In the genomic region with DNA sequence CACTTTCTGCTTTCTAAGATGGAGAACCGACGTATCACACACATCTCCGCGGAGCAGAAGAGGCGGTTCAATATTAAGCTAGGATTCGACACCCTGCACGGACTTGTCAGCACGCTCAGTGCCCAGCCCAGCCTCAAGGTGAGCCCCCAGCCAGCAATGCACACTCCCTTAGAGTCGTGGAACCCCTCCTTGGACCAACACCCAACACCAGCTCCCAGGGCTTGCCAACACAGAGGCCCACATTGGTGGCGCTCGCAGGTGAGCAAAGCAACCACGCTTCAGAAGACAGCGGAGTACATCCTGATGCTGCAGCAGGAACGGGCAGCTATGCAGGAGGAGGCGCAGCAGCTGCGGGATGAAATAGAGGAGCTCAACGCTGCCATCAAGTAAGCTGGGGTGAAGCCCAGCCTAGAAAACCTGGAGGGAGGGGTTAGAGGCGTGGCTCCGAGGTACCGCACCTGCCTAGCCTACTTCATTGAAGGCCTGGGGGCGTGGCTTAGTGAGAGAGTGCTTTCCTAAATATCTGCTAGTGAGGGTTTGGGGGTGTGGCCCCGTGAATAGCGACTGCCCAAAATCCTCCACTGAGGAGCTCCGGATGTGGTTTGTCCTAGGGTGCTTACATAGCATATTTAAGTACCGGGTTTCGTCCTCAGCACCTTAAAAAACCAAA, we compare ENCODE assay signal across 7 mouse cellular contexts. TPM values are rescaled to one million over a fixed set of nuclear protein-coding genes. Genes with fewer than 3 reads are reported as not detected.
DNase-seq lines count a peak whose midpoint lies in the region; ATAC-seq lines count a peak whose summit lies in the region.

No protein-coding gene starts in this region.

- H3K36me3 ChIP-seq in embryonic facial prominence, embryonic 10.5 days (replicated peaks), result no peaks in the 10 kb centered on the region
- H3K36me3 ChIP-seq in hindbrain, embryonic 13.5 days, result no peaks in the 10 kb centered on the region
- H3K36me3 ChIP-seq in limb, embryonic 15.5 days, result no peaks in the 10 kb centered on the region
- no peaks in the 10 kb centered on the region for H3K36me3 ChIP-seq in midbrain, embryonic 14.5 days (ENCODE audit: control insufficient read depth, insufficient read depth, low read length)

- peak overlapping the region; percentile 47 for H3K4me2 ChIP-seq in hindbrain, embryonic 13.5 days
- peak overlapping the region; percentile 41 for H3K4me2 ChIP-seq in limb, embryonic 15.5 days
- peak overlapping the region; percentile 46 for H3K4me2 ChIP-seq in midbrain, embryonic 14.5 days (ENCODE audit: low read length)

- peak overlapping the region; percentile 33 for H3K4me3 ChIP-seq in embryonic facial prominence, embryonic 10.5 days
- peak overlapping the region; percentile 24 for H3K4me3 ChIP-seq in hindbrain, embryonic 13.5 days
- H3K4me3 ChIP-seq in limb, embryonic 15.5 days, result peak overlapping the region; percentile 15
- peak overlapping the region; percentile 17; the same call in 1 of the 2 replicates for H3K4me3 ChIP-seq in midbrain, embryonic 14.5 days (replicated peaks; ENCODE audit: low read depth, low read length)

- peaks cover 11% of the 10 kb centered on the region for H3K4me1 ChIP-seq in embryonic facial prominence, embryonic 10.5 days
- H3K4me1 ChIP-seq in hindbrain, embryonic 13.5 days (replicated peaks), result peaks cover 11% of the 10 kb centered on the region
- H3K4me1 ChIP-seq in limb, embryonic 15.5 days, result peaks cover 13% of the 10 kb centered on the region
- H3K4me1 ChIP-seq in midbrain, embryonic 14.5 days (ENCODE audit: control insufficient read depth, insufficient read depth, low read length), result 0 out of 2 replicates have a peak, but pooled peaks cover 7% of the 10 kb centered on the region

- no peaks in the 10 kb centered on the region for H3K9me3 ChIP-seq in embryonic facial prominence, embryonic 10.5 days
- no peaks in the 10 kb centered on the region for H3K9me3 ChIP-seq in hindbrain, embryonic 13.5 days
- no peaks in the 10 kb centered on the region for H3K9me3 ChIP-seq in limb, embryonic 15.5 days
- H3K9me3 ChIP-seq in midbrain, embryonic 14.5 days (ENCODE audit: control insufficient read depth, low read length), result no peaks in the 10 kb centered on the region

- H3K9ac ChIP-seq in hindbrain, embryonic 13.5 days, result peak overlapping the region; percentile 24; the same call in 1 of the 2 replicates
- H3K9ac ChIP-seq in limb, embryonic 15.5 days, result no peak overlapping the region
- H3K9ac ChIP-seq in midbrain, embryonic 14.5 days (replicated peaks; ENCODE audit: low read length), result no peak overlapping the region

- ATAC-seq in hindbrain, embryonic 13.5 days (ENCODE audit: low FRiP score), result no peak
- peak; percentile 15; the same call in 1 of the 2 replicates for ATAC-seq in limb, embryonic 15.5 days (ENCODE audit: insufficient number of reproducible peaks, low FRiP score, low TSS enrichment, low read depth)
- ATAC-seq in midbrain, embryonic 14.5 days (ENCODE audit: low FRiP score, low TSS enrichment), result no peak

- WGBS in embryonic facial prominence, embryonic 10.5 days, result 4% methylated on average over 26 of the region's 26 CpGs
- 6% methylated on average over 26 of the region's 26 CpGs for WGBS in hindbrain, embryonic 13.5 days
- WGBS in limb, embryonic 15.5 days, result 4% methylated on average over 26 of the region's 26 CpGs
- WGBS in midbrain, embryonic 14.5 days, result 5% methylated on average over 26 of the region's 26 CpGs

- DNase-seq in urinary bladder, postnatal 25 days (ENCODE audit: low spot score), result peak; percentile 48
- DNase-seq in urinary bladder, adult 2 months (ENCODE audit: low spot score), result no peak
- peak; percentile 54 for DNase-seq in embryonic facial prominence, embryonic 10.5 days (ENCODE audit: low spot score)
- DNase-seq in midbrain, embryonic 14.5 days, result peak; percentile 30
- DNase-seq in thymus, adult 18-20 months, result peak; percentile 63 to 87

- no peak overlapping the region for H3K27ac ChIP-seq in embryonic facial prominence, embryonic 10.5 days (replicated peaks)
- H3K27ac ChIP-seq in hindbrain, embryonic 13.5 days, result no peak overlapping the region
- no peak overlapping the region for H3K27ac ChIP-seq in limb, embryonic 15.5 days
- H3K27ac ChIP-seq in midbrain, embryonic 14.5 days (replicated peaks; ENCODE audit: low read depth, low read length), result no peak overlapping the region

- H3K27me3 ChIP-seq in embryonic facial prominence, embryonic 10.5 days (replicated peaks; ENCODE audit: low read depth, poor library complexity, severe bottlenecking), result peaks cover 54% of the 10 kb centered on the region
- H3K27me3 ChIP-seq in hindbrain, embryonic 13.5 days, result peaks cover 70% of the 10 kb centered on the region
- peaks cover 33% of the 10 kb centered on the region for H3K27me3 ChIP-seq in limb, embryonic 15.5 days
- H3K27me3 ChIP-seq in midbrain, embryonic 14.5 days (ENCODE audit: control insufficient read depth, insufficient read depth, low read length), result peaks cover 19% of the 10 kb centered on the region

RNA-seq across cellular contexts. Expression of gene Tbl2, which starts 15.6 kb away (rescaled TPM):
- 7.2 and 9.7 TPM in 2 replicates for polyA plus RNA-seq in urinary bladder, adult 2 months (2012; rRNA removed)
- polyA plus RNA-seq in embryonic facial prominence, embryonic 10.5 days (2016; fragmentation: Nextera tagmentation; extraction: Ambion mirVana), result 21.3 and 22.2 TPM in 2 replicates
- polyA plus RNA-seq in hindbrain, embryonic 13.5 days (2015; fragmentation: Nextera tagmentation; extraction: Ambion mirVana), result 14.9 and 16.7 TPM in 2 replicates
- polyA plus RNA-seq in limb, embryonic 15.5 days (2015; fragmentation: Nextera tagmentation; extraction: Ambion mirVana), result 30.1 and 33.4 TPM in 2 replicates
- 10.7 and 15.3 TPM in 2 replicates for polyA plus RNA-seq in midbrain, embryonic 14.5 days (2014; fragmentation: Nextera tagmentation; extraction: Ambion mirVana)

RNA-seq across cellular contexts. Expression of gene Bcl7b, which starts 34.2 kb away (rescaled TPM):
- 33.4 and 43.0 TPM in 2 replicates for polyA plus RNA-seq in urinary bladder, adult 2 months (2012; rRNA removed)
- 44.6 and 48.5 TPM in 2 replicates for polyA plus RNA-seq in embryonic facial prominence, embryonic 10.5 days (2016; fragmentation: Nextera tagmentation; extraction: Ambion mirVana)
- 45.3 and 52.1 TPM in 2 replicates for polyA plus RNA-seq in hindbrain, embryonic 13.5 days (2015; fragmentation: Nextera tagmentation; extraction: Ambion mirVana)
- 47.6 and 50.4 TPM in 2 replicates for polyA plus RNA-seq in limb, embryonic 15.5 days (2015; fragmentation: Nextera tagmentation; extraction: Ambion mirVana)
- polyA plus RNA-seq in midbrain, embryonic 14.5 days (2014; fragmentation: Nextera tagmentation; extraction: Ambion mirVana), result 38.8 and 43.0 TPM in 2 replicates

RNA-seq across cellular contexts. Expression of gene Mlxipl, which starts 44.2 kb away (rescaled TPM):
- 1.9 and 2.5 TPM in 2 replicates for polyA plus RNA-seq in urinary bladder, adult 2 months (2012; rRNA removed)
- polyA plus RNA-seq in embryonic facial prominence, embryonic 10.5 days (2016; fragmentation: Nextera tagmentation; extraction: Ambion mirVana), result 3.5 and 3.8 TPM in 2 replicates
- 0.41 and 0.71 TPM in 2 replicates for polyA plus RNA-seq in hindbrain, embryonic 13.5 days (2015; fragmentation: Nextera tagmentation; extraction: Ambion mirVana)
- 0.82 and 0.86 TPM in 2 replicates for polyA plus RNA-seq in limb, embryonic 15.5 days (2015; fragmentation: Nextera tagmentation; extraction: Ambion mirVana)
- polyA plus RNA-seq in midbrain, embryonic 14.5 days (2014; fragmentation: Nextera tagmentation; extraction: Ambion mirVana), result 0.43 and 0.68 TPM in 2 replicates

RNA-seq across cellular contexts. Expression of gene Baz1b, which starts 53.2 kb away (rescaled TPM):
- 33.2 and 41.7 TPM in 2 replicates for polyA plus RNA-seq in urinary bladder, adult 2 months (2012; rRNA removed)
- polyA plus RNA-seq in embryonic facial prominence, embryonic 10.5 days (2016; fragmentation: Nextera tagmentation; extraction: Ambion mirVana), result 60.1 and 61.5 TPM in 2 replicates
- polyA plus RNA-seq in hindbrain, embryonic 13.5 days (2015; fragmentation: Nextera tagmentation; extraction: Ambion mirVana), result 35.9 and 38.1 TPM in 2 replicates
- 34.3 and 38.4 TPM in 2 replicates for polyA plus RNA-seq in limb, embryonic 15.5 days (2015; fragmentation: Nextera tagmentation; extraction: Ambion mirVana)
- polyA plus RNA-seq in midbrain, embryonic 14.5 days (2014; fragmentation: Nextera tagmentation; extraction: Ambion mirVana), result 30.1 and 43.9 TPM in 2 replicates

RNA-seq across cellular contexts. Expression of gene Vps37d, which starts 55.8 kb away (rescaled TPM):
- polyA plus RNA-seq in urinary bladder, adult 2 months (2012; rRNA removed), result 4.0 and 4.4 TPM in 2 replicates
- polyA plus RNA-seq in embryonic facial prominence, embryonic 10.5 days (2016; fragmentation: Nextera tagmentation; extraction: Ambion mirVana), result 9.2 and 9.5 TPM in 2 replicates
- 29.8 and 31.9 TPM in 2 replicates for polyA plus RNA-seq in hindbrain, embryonic 13.5 days (2015; fragmentation: Nextera tagmentation; extraction: Ambion mirVana)
- polyA plus RNA-seq in limb, embryonic 15.5 days (2015; fragmentation: Nextera tagmentation; extraction: Ambion mirVana), result 7.6 and 9.5 TPM in 2 replicates
- polyA plus RNA-seq in midbrain, embryonic 14.5 days (2014; fragmentation: Nextera tagmentation; extraction: Ambion mirVana), result 33.4 and 40.7 TPM in 2 replicates
